Mouse (Mus musculus): Measurements from ENCODE around the gene Pofut2. TPM values are rescaled to one million over a fixed set of nuclear protein-coding genes. Genes with fewer than 3 reads are reported as not detected.
A peak's percentile ranks its signal among the peaks of the same experiment; 100 is the strongest.

The Pofut2 gene
- total RNA-seq (2021), result 10 to 100 TPM; 32.2 to 36.7 TPM
- long read RNA-seq, experiment 1, transcript Pofut2-201 (9 exons, 2,290 nt), result major isoform, 20 of 31 reads
- long read RNA-seq, experiment 1, partial matches to known transcripts, result 8 of 31 reads
- long read RNA-seq, experiment 1, other reads (novel, unspliced or antisense), result 3 of 31 reads
- long read RNA-seq, experiment 2, transcript Pofut2-201 (9 exons, 2,290 nt), result major isoform, 16 of 37 reads
- long read RNA-seq, experiment 2, partial matches to known transcripts, result 20 of 37 reads
- long read RNA-seq, experiment 2, other reads (novel, unspliced or antisense), result 1 of 37 reads

DNA sequence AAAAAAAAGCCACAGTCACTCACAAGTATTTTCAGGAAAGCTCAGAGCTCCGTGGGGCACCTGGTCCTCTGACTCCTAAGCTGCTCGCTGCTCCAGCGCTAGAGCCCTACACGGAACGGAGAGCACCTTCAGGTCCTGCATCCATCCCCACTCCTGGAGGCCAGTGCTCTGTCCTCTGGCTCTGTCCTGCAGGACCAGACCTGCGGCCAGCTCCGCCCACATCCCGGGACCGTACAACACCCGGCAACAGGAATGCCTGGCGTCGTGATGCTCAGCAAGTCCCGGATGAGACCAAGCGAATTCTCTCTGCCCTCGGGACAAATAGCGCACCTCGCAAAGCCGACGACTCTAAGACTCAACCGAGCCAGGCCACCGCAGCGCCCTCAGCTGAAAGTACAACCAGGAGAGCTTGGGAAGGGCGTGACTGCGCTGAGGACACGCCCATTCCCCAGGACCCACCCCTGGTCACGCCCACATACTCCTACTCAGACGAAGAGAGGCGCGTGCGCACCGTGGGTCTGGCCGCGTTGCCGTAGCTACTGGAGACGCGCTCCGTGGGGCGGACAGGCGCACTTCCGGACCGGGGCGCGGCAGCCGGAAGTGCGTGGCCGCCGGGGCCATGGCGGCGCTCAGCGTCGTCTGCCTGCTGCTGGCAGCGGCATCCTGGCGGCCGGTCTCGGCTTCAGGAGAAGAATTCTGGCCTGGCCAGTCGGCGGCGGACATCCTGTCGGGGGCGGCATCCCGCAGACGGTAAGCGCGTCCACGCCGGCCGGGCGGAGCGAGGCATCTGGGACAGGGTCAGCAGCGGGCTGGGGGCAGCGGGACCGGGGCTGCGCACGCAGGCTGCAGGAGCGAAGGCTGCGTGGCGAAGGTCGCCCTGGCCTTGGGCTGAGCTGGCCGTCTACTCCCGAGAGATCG lies at the start of gene Pofut2:
Gene Pofut2, plus strand, starts transcription at position 515 of the 918 bp plus-strand sequence.
- DNase-seq (ENCODE audit: low spot score in 2 of 2), result peak; percentile 87 to 95

DNA sequence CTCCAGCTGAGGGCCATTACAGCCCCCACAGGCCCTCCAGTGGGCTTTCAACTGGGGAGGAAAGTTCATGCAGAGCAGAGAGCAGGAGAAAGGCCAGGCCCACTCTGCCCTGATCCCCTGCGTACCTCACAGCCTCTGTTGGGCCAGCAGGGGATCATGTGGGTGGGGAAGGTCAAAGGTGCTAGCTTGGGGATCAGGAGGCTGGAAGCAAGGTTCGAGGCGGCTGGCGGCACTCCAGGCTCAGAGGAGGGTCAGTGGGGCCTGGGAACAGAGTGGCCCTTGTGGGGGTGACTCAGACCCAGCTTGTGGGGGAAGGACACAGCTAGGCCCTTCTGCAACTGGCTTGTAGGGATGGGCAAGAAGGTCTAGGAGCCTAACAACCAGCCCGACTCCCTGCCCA lies 49.8 kb upstream of the Pofut2 start:
- DNase-seq (ENCODE audit: low spot score in 2 of 2), result no peak

DNA sequence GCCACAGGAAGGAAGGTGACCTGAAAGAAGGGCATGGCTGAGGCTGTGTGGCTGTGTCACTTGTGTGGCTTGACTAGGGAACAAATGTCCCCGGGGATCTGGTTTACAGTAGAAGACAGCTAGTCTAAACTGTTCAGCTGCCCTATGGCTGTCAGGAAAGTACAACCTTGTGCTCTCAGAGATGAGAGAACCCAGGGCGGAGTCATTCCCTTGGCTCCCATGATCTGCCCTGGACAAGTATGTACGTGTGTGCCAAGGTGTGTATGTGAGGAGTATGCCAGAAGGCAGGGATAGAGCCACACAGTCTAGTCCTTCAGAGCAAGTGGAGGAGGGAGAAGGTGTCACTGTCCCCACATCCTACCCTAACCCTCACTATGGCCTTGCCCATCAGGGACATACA lies 48.4 kb upstream of the Pofut2 start:
- DNase-seq (ENCODE audit: low spot score in 2 of 2), result no peak

DNA sequence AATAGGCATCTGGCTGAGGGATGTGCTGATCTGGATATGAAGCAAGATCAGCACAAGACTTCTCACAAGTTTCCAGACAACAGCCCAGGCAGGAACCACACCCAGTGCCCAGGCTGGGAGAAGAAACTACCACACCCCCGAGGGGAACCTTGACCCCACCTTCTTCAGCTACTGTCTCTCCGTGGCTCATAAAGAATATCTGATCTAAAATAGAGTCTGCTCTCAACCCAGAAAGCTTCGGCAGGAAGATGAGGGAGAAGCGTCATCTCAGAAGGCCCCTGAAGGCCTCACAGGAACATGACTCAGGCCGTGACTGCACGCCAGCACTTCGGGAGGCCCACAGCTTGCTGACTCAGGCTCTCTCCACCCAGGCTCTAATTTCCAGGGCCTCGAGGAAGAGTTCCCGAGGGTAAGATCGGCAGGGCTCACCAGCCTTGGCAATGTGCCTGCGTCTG lies 47.9 kb upstream of the Pofut2 start:
- no peak for DNase-seq (ENCODE audit: low spot score in 2 of 2)

DNA sequence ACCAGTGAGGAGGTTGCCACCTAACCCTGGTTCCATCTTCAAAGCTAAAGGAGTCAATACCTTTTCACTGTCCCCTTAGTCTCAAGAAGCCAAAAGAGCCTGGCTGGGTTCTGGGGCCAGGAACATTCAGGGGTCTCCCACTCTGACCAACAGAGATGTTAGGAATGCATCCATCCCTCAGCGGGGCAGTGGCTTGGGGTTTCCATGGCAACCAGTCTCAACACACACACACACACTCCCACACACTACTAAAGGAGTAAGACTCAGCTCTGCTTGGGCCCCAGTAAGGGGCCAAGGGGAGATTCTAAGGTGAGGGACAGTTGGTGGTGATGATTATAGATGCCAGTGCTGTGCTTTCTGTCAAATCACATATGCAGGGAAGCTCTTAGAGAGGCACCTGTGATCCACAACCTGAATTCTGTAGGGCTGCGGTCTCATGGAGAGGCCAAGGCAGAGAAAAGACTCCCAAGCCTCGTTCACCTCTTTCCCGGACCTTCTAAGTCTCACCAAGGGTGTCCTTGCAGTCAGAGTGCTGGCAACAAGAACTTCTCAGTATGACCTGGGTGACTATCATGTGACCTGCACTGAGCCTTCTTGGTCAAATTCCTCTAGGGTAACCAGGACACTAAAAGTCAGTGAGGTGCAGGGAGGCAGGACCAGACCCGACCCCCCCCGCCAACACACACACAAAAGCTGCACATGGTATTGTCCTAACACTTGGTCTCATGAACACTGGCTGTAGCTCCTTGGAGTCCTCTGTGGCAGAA lies 46.5 kb upstream of the Pofut2 start:
- DNase-seq (ENCODE audit: low spot score in 2 of 2), result no peak

DNA sequence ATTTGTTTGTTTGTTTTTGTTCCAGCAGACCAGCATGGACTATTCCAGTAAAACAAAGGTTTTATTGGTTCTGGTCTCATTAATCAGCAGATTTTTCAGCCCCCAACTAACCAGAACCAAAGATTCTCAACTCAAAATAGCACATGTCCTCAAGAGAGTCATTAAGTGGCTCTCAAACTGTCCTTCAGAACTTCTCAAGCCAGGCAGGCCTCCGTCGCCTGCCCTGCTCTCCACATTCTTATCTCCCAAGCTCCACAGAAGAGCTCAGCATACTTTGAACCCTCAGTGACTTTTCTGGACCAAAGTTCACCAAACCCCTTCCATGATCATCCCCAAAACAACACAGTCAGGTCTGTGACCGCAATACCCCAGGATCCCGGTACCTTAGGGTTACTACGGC lies 45.5 kb upstream of the Pofut2 start:
- DNase-seq (ENCODE audit: low spot score in 2 of 2), result no peak

DNA sequence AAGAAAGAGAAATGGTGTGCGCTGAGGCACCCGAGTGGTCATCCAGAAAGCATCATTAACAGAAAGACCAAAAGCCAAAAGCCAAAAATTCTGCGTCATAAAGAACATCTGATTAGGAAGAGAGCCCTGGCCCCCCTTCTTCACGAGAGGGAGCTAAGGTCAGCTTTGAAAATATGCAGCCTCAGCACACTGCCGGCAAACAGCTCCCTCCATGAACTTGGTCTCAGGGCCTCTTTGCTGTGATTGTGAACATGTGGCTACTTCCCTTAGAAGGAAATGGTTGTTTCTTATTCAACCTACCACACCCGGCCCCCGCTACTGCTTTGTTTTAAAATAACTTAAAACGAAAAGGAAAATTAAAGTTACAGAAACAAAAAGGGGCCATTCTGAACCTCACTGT lies 44.4 kb upstream of the Pofut2 start:
- DNase-seq (ENCODE audit: low spot score in 2 of 2), result no peak

DNA sequence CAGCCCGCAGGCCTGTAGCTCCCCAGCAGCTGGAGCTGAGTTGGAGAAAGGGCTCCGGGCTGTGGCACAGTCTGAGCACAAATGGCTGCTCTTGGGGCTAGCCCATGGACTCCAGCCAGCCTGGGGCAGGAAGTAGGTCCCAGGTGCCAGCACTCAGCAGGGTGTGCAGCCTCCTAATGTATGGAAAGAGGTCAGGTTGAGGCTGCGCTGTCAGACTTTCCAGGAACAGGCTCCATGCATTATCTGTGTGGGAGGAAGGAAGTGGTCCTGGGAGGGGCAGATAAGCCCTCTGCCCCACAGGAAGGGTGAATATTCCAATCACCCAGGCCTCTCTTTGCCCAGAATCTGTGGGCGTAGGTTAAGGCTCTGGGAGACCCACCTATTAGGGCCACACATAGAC lies 43.4 kb upstream of the Pofut2 start:
- no peak for DNase-seq (ENCODE audit: low spot score in 2 of 2)

DNA sequence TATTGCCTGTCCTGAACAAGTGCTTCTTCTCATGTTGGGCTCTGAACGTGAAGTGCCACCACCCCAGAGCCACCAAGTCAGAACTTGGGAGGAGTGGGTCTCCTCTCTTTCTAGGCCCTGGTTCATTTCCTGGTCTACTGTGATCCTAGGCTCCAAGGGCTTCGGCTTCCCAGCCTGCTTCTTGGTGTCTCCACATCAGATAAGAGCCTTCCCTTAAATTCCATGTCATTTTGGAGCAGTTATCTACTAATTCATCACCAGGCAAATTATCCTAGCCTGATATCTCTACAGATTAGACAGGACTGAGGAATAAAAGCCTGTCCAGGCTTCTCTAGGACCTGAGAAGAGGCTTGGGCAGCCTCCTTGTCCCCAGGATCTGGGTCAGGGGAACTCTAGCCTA lies 42.7 kb upstream of the Pofut2 start:
- no peak for DNase-seq (ENCODE audit: low spot score in 2 of 2)

DNA sequence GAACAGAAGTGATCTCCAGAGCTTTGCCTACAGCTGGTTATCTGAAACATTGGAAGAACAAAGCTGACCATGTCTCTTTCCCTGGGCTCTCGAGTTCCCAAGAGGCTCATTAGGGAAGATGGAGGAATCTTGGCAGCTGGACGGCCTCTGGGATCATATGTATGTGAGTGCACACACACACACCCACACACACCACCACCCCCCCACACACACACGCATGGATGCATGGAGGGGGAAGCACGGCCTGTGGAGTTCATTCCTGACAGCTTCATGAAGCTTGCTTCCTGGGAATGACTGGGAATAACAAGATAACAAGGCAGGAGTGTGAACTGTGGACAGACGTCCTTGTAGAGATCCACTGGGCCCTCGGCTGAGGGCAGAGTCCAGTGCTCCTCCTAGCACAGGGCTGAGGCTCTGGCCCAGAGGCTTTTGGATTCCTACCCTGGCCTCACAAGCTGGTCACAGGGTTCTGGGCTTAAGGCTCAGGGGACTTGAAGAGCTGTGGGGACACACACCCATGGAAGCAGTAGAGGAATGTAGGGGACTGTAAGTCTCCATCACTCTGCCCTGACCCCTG lies 41.8 kb upstream of the Pofut2 start:
- no peak for DNase-seq (ENCODE audit: low spot score in 2 of 2)

DNA sequence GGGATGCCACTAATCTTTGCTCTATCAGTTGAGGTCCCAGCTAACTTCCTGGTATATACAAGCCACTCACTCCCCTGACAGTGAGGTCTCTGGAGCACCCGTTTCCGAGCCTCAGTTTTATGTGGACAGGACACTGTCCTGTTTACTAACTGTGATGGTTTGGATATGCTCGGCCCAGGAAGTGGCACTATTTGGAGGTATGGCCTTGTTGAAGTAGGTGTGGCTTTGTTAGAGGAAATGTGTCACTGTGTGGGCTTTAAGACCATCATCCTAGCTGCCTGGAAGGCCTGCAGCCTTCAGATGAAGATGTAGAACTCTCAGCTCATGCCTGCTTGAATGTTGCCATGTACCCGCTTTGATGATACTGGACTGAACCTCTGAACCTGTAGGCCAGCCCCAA lies 41.0 kb upstream of the Pofut2 start:
- no peak for DNase-seq (ENCODE audit: low spot score in 2 of 2)

DNA sequence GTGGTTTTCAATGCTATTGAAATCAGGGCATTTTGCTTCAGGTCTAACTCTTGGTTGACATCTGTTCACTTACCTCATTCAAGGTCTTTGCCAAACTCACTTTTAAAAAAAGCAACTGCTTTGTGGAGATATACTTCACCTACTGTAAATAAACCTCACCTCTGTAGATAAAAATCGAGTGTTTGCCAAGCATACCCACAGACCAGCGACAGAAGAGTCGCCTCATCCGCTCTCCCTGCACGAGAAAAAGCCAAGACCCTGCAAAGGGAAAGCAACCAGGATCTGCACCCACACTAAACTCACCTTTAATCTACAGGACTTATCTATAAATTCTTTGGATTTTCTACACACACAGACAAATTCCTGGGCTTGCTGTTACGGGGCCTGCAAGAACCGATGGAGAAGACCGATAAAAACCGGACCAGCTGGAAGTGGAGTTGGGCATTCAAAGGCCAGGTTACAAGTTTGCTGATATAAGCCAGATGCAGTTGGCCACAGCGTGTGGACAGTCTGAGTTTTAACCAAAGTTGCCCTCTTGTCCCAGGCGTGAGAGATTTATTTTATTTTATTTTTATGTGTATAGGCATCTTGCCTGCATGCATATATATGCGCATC lies 39.5 kb upstream of the Pofut2 start:
- DNase-seq (ENCODE audit: low spot score in 2 of 2), result no peak

DNA sequence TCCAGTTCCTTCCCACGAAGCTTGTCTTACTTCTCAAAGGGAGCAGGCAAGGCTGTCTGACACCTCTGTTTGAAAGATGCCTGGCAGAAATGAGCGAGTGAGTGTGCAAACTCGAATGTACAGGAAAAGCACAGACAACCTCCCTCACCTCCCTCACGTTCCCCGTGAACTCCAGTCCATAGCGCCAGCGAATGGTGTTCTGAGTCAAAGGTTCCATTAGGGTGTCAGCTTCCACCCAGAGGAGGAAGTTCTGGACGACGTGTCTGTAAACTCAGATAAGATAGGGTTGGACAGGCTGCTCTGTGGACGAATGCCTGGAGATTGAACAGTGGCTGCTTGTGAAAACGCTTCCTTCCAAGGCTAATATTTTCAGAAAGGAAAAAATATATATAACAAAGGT lies 37.9 kb upstream of the Pofut2 start:
- DNase-seq (ENCODE audit: low spot score in 2 of 2), result no peak

DNA sequence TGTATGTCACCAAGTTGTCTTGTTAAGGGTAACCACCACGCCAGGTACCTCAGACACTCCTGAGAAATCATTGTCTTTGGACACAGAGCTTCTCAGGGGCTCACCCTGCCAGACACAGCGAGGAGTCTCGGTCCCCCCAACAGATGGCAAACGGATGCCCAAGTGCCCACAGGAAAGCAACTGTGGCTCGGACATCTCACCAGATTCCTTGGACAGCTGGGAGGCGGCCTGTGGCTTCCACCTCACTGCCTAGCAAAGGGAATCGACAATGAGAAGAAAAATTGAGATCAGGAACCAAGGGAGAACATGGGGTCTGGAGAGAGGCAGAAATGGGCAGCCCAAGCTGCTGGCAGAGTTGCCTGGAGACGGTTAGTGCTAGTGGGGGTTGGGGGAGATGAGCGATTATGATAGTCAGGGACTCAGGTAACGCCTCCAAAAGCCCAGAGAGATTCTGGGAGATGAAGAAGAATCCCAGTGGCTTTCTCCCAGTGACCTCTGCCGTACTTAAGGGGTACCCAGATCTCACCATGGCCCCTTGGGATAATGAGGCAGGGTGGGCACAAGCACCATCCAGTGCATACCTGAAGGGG lies 36.0 kb upstream of the Pofut2 start:
- no peak for DNase-seq (ENCODE audit: low spot score in 2 of 2)

DNA sequence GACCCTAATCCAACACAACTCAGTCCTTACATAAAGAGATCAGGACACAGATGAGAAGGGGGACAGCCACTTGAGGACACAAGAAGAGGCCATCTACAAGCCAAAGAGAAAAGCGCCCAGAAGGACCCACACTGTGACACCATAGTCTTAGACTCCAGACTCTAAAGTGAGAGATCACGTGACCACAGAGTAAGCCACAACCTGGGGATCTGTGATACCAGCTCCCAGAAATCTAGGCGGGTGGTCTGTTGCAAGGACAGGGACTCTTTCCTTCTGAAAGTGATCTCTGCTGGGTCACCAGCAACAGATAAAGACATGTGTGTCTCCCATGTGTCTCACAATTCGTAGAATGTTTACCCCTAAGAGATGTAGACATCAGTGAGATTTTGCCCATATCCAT lies 34.6 kb upstream of the Pofut2 start:
- no peak for DNase-seq (ENCODE audit: low spot score in 2 of 2)

DNA sequence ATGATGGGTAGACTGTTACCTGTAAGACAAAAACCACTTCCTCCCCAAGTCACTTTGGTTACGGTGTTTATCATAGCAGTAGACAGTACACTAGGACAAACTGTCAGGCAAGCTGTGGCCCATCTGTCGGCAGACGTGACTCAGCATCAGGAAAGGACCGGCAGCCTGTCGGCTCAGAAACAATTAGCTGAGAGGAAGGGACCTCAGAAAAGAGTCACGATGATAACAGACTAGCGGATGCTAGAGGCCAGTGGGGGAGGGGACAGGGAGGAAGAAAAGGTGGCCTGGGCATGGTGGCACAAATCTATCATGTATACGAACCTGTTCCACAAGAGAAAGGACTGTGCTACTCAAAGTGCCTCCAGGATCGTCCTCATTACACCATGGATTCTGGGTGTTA lies 33.6 kb upstream of the Pofut2 start:
- peak; percentile 14 to 32 for DNase-seq (ENCODE audit: low spot score in 2 of 2)

DNA sequence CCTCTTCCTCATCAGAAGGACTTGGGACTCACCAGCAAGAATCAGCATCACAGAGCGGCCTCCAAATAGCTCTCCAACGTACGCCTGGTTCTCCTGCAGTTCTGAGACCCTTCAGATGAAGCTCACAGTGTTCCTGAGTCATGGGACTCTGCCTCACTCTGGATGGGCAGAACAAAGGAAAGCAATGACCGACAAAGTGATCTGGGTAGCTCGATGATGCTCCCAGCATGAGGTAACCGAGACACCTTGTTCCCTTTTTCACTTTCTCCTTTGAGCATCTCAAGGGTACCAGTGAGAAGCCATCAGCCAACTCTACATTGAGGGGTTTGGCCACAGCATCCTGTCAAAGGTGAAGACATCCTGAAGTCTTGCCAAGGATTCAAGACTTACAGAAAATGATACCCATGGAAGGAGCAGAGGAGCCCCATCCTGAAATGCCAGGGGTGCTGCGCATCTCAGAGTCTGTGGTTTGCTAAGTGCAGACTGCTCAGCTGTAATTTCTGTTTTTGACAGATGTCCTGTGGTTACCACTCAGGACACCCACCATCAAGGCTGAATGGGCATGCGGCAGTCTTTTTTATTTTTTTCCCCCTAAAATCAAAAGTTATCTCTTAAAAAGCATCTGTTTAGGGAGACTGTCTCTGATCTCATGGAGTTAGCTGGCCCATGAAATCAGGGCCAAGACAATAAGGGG lies 32.9 kb upstream of the Pofut2 start:
- no peak for DNase-seq (ENCODE audit: low spot score in 2 of 2)

DNA sequence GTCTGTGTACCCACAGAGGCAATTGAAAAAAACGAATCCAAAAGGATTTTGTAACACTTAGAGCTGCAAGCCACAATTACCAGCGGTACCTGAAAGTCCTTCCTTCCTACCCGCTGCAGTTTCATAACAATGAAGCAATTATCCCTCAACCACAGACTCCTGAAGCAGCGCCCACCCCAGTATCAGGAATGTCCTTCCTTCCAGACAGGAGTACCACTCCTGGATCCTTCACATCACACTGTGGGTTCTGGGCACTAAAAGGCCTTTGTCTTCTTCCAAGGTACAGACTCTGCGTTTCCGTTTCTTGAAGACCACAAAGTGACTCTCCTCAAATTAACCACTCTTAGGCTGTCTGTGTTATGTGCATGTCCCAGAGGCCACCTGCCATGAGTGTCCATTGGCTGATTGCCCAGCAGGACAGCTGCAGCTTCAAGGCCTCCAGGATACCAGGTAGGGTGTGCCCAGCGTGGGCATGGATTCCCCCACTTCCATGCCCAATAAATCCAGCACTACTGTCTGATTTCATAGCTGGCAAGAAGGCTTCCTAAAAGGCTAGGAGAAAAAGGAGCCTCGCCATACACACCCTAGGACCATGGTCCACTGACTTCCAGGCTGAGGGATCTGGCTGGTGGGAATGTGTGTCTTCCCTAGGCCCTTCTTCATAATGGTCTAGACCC lies 32.2 kb upstream of the Pofut2 start:
- DNase-seq (ENCODE audit: low spot score in 2 of 2), result no peak

DNA sequence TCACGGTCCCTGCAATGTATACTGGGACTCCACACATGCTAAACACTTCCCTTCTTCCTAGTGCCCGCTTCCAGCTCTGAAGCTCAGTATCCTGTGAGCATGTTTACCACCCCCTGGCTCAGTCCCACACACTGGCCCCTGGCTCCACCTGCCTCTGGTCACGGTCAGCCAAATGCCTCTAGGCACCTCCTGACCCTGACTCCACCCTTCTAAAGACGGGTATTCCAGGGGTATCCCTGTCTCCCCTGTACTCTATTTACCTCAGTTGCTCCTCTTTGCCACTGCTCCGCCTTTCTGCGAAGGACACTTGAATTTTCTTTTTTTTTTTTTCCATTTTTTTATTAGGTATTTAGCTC lies 31.7 kb upstream of the Pofut2 start:
- DNase-seq (ENCODE audit: low spot score in 2 of 2), result no peak

Data from layer of hippocampus, postnatal 14 days (tissue).